Mouse (Mus musculus): ENCODE data around the gene Rhot2. TPM values are rescaled to one million over a fixed set of nuclear protein-coding genes. Genes with fewer than 3 reads are reported as not detected.

Gene Rhot2
- polyA plus RNA-seq, 1 experiment from 2014 or later = 13.0 TPM

GRCm38 (mm10) chr17:25869498-25869897 lies 24.8 kb upstream of the Rhot2 start:
- no peak overlapping the region for H3K9ac ChIP-seq (ENCODE audit: low read depth, low read length)
- no peak for ATAC-seq (ENCODE audit: low FRiP score, low TSS enrichment)
- no peaks in the 10 kb centered on the region for H3K27me3 ChIP-seq (ENCODE audit: control insufficient read depth, insufficient read depth, low read length)
- H3K27ac ChIP-seq (ENCODE audit: low read depth, low read length) = no peak overlapping the region
- H3K4me2 ChIP-seq (replicated peaks; ENCODE audit: low read depth, low read length) = no peak overlapping the region
- H3K9me3 ChIP-seq (ENCODE audit: control insufficient read depth, low read length) = no peaks in the 10 kb centered on the region
- peaks cover 18% of the 10 kb centered on the region; the same call in 1 of the 2 replicates for H3K4me1 ChIP-seq (ENCODE audit: control insufficient read depth, insufficient read depth, low read length)
- H3K36me3 ChIP-seq (ENCODE audit: control insufficient read depth, insufficient read depth, low read length) = no peaks in the 10 kb centered on the region
- WGBS = 93% methylated on average over 8 of the region's 8 CpGs
- no peak overlapping the region for H3K4me3 ChIP-seq (ENCODE audit: low read length)

- no peaks in the 10 kb centered on the region for H3K27me3 ChIP-seq (ENCODE audit: control insufficient read depth, insufficient read depth, low read length)
- H3K4me2 ChIP-seq (replicated peaks; ENCODE audit: low read depth, low read length) = peak within 1 kb of the TSS; percentile 93
- peak; percentile 84 for ATAC-seq (ENCODE audit: low FRiP score, low TSS enrichment)
- under 1% methylated on average over 24 of the region's 24 CpGs for WGBS
- H3K9me3 ChIP-seq (ENCODE audit: control insufficient read depth, low read length) = no peaks in the 10 kb centered on the region
- peaks cover 13% of the 10 kb centered on the region; the same call in 1 of the 2 replicates for H3K4me1 ChIP-seq (ENCODE audit: control insufficient read depth, insufficient read depth, low read length)
- no peaks in the 10 kb centered on the region for H3K36me3 ChIP-seq (ENCODE audit: control insufficient read depth, insufficient read depth, low read length)
- peak within 1 kb of the TSS; percentile 77 for H3K4me3 ChIP-seq (ENCODE audit: low read length)
- H3K27ac ChIP-seq (ENCODE audit: low read depth, low read length) = peak within 1 kb of the TSS; percentile 51
- H3K9ac ChIP-seq (ENCODE audit: low read depth, low read length) = peak within 1 kb of the TSS; percentile 72
Measured at GRCm38 (mm10) chr17:25868601-25869191, 24.0 kb upstream of the Rhot2 start, which contains the start of gene Mcrip2. Mcrip2 (minus strand) TSS chr17:25868764.

- peak; percentile 51 for ATAC-seq (ENCODE audit: low FRiP score, low TSS enrichment)
- WGBS = 2% methylated on average over 41 of the region's 42 CpGs
- H3K27ac ChIP-seq (ENCODE audit: low read depth, low read length) = peak overlapping the region; percentile 51
Measured at GRCm38 (mm10) chr17:25867836-25868600, 23.4 kb upstream of the Rhot2 start.

GRCm38 (mm10) chr17:25867509-25867835 lies 22.8 kb upstream of the Rhot2 start:
- Histone ChIP-seq H3K9ac (ENCODE audit: low read depth, low read length) (peak overlapping the region; percentile 72), H3K27ac (ENCODE audit: low read depth, low read length) (peak overlapping the region; percentile 32; the same call in 1 of the 2 replicates), H3K36me3 (ENCODE audit: control insufficient read depth, insufficient read depth, low read length) (no peaks in the 10 kb centered on the region; the same call in 1 of the 2 replicates), H3K4me2 (replicated peaks; ENCODE audit: low read depth, low read length) (peak overlapping the region; percentile 93), H3K9me3 (ENCODE audit: control insufficient read depth, low read length) (no peaks in the 10 kb centered on the region), H3K4me3 (ENCODE audit: low read length) (peak overlapping the region; percentile 77), H3K27me3 (ENCODE audit: control insufficient read depth, insufficient read depth, low read length) (no peaks in the 10 kb centered on the region), H3K4me1 (ENCODE audit: control insufficient read depth, insufficient read depth, low read length) (peaks cover 13% of the 10 kb centered on the region; the same call in 1 of the 2 replicates)
- WGBS = 8% methylated on average over 7 of the region's 7 CpGs
- ATAC-seq (ENCODE audit: low FRiP score, low TSS enrichment) = 0 out of 2 replicates have a peak, but pooled peaks have one; percentile 16

More at GRCm38 (mm10) chr17:25867836-25868600, 23.4 kb upstream of the Rhot2 start:
- Histone ChIP-seq H3K27me3 (ENCODE audit: control insufficient read depth, insufficient read depth, low read length) (no peaks in the 10 kb centered on the region), H3K9me3 (ENCODE audit: control insufficient read depth, low read length) (no peaks in the 10 kb centered on the region), H3K4me3 (ENCODE audit: low read length) (peak overlapping the region; percentile 77), H3K4me1 (ENCODE audit: control insufficient read depth, insufficient read depth, low read length) (peaks cover 13% of the 10 kb centered on the region; the same call in 1 of the 2 replicates), H3K9ac (ENCODE audit: low read depth, low read length) (peak overlapping the region; percentile 72), H3K36me3 (ENCODE audit: control insufficient read depth, insufficient read depth, low read length) (no peaks in the 10 kb centered on the region), H3K4me2 (replicated peaks; ENCODE audit: low read depth, low read length) (peak overlapping the region; percentile 93)

- H3K9ac ChIP-seq (ENCODE audit: low read depth, low read length) = no peak overlapping the region
- H3K27me3 ChIP-seq (ENCODE audit: control insufficient read depth, insufficient read depth, low read length) = no peaks in the 10 kb centered on the region
- no peak overlapping the region for H3K27ac ChIP-seq (ENCODE audit: low read depth, low read length)
- H3K4me2 ChIP-seq (replicated peaks; ENCODE audit: low read depth, low read length) = no peak overlapping the region
- WGBS = 96% methylated on average over 3 of the region's 3 CpGs
- ATAC-seq (ENCODE audit: low FRiP score, low TSS enrichment) = no peak
- no peaks in the 10 kb centered on the region; the same call in 1 of the 2 replicates for H3K36me3 ChIP-seq (ENCODE audit: control insufficient read depth, insufficient read depth, low read length)
- H3K4me3 ChIP-seq (ENCODE audit: low read length) = no peak overlapping the region
- no peaks in the 10 kb centered on the region for H3K9me3 ChIP-seq (ENCODE audit: control insufficient read depth, low read length)
- peaks cover 22% of the 10 kb centered on the region for H3K4me1 ChIP-seq (ENCODE audit: control insufficient read depth, insufficient read depth, low read length)
Measured at GRCm38 (mm10) chr17:25866172-25866571, 21.5 kb upstream of the Rhot2 start.

GRCm38 (mm10) chr17:25865288-25865687 lies 20.6 kb upstream of the Rhot2 start:
- no peak overlapping the region for H3K4me3 ChIP-seq (ENCODE audit: low read length)
- no peaks in the 10 kb centered on the region for H3K27me3 ChIP-seq (ENCODE audit: control insufficient read depth, insufficient read depth, low read length)
- H3K4me1 ChIP-seq (ENCODE audit: control insufficient read depth, insufficient read depth, low read length) = peaks cover 28% of the 10 kb centered on the region
- H3K9ac ChIP-seq (ENCODE audit: low read depth, low read length) = no peak overlapping the region
- no peak for ATAC-seq (ENCODE audit: low FRiP score, low TSS enrichment)
- 92% methylated on average over 11 of the region's 11 CpGs for WGBS
- H3K36me3 ChIP-seq (ENCODE audit: control insufficient read depth, insufficient read depth, low read length) = no peaks in the 10 kb centered on the region; the same call in 1 of the 2 replicates
- no peak overlapping the region for H3K27ac ChIP-seq (ENCODE audit: low read depth, low read length)
- H3K9me3 ChIP-seq (ENCODE audit: control insufficient read depth, low read length) = no peaks in the 10 kb centered on the region
- no peak overlapping the region for H3K4me2 ChIP-seq (replicated peaks; ENCODE audit: low read depth, low read length)

GRCm38 (mm10) chr17:25864311-25864710 lies 19.7 kb upstream of the Rhot2 start:
- Histone ChIP-seq H3K4me1 (ENCODE audit: control insufficient read depth, insufficient read depth, low read length) (peaks cover 29% of the 10 kb centered on the region), H3K27ac (ENCODE audit: low read depth, low read length) (no peak overlapping the region), H3K9ac (ENCODE audit: low read depth, low read length) (0 out of 2 replicates have a peak overlapping the region, but pooled peaks have one; percentile 18), H3K4me2 (replicated peaks; ENCODE audit: low read depth, low read length) (no peak overlapping the region), H3K4me3 (ENCODE audit: low read length) (no peak overlapping the region), H3K36me3 (ENCODE audit: control insufficient read depth, insufficient read depth, low read length) (peaks cover under 1% of the 10 kb centered on the region; the same call in 1 of the 2 replicates), H3K27me3 (ENCODE audit: control insufficient read depth, insufficient read depth, low read length) (no peaks in the 10 kb centered on the region), H3K9me3 (ENCODE audit: control insufficient read depth, low read length) (no peaks in the 10 kb centered on the region)
- no peak for ATAC-seq (ENCODE audit: low FRiP score, low TSS enrichment)
- 90% methylated on average over 14 of the region's 14 CpGs for WGBS

DNA sequence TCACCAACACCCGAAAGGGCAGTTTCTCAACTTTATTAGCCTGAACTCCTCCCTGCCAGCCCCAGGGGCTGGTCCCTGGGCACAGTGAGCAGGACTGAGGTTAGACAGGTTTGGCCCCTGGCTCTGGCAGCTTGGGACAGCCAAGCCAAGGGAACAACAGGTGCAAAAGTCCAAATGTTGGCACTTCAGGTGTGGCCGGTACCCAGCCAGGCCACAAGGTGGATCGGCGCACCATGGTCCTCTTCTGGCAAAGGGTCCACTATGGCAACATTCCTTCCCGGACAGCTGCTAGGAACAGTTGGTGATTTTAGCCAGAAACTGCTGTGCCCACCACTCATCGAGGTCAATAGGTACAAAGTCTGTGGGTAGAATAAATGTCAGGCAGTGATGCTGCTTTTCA lies 19.0 kb upstream of the Rhot2 start:
- ATAC-seq (ENCODE audit: low FRiP score, low TSS enrichment) = no peak
- H3K36me3 ChIP-seq (ENCODE audit: control insufficient read depth, insufficient read depth, low read length) = peaks cover 4% of the 10 kb centered on the region; the same call in 1 of the 2 replicates
- H3K4me2 ChIP-seq (replicated peaks; ENCODE audit: low read depth, low read length) = no peak overlapping the region
- H3K9me3 ChIP-seq (ENCODE audit: control insufficient read depth, low read length) = no peaks in the 10 kb centered on the region
- H3K27me3 ChIP-seq (ENCODE audit: control insufficient read depth, insufficient read depth, low read length) = no peaks in the 10 kb centered on the region
- 92% methylated on average over 6 of the region's 6 CpGs for WGBS
- peaks cover 24% of the 10 kb centered on the region for H3K4me1 ChIP-seq (ENCODE audit: control insufficient read depth, insufficient read depth, low read length)
- no peak overlapping the region for H3K4me3 ChIP-seq (ENCODE audit: low read length)
- H3K9ac ChIP-seq (ENCODE audit: low read depth, low read length) = 0 out of 2 replicates have a peak overlapping the region, but pooled peaks have one; percentile 18
- H3K27ac ChIP-seq (ENCODE audit: low read depth, low read length) = no peak overlapping the region
